Mouse (Mus musculus): ENCODE results near the gene Nrxn3. TPM values are rescaled to one million over a fixed set of nuclear protein-coding genes. Genes with fewer than 3 reads are reported as not detected.

The Nrxn3 gene
- polyA plus RNA-seq, 1 experiment from 2014 or later: 42.5 TPM

- Histone ChIP-seq H3K4me3 (no peak overlapping the region), H3K27ac (replicated peaks) (no peak overlapping the region), H3K4me2 (replicated peaks) (no peak overlapping the region), H3K4me1 (no peaks in the 10 kb centered on the region), H3K27me3 (no peaks in the 10 kb centered on the region), H3K36me3 (no peaks in the 10 kb centered on the region), H3K9me3 (no peaks in the 10 kb centered on the region), H3K9ac (replicated peaks) (no peak overlapping the region)
- peak; percentile 41; the same call in 1 of the 2 replicates for ATAC-seq (ENCODE audit: low FRiP score, low read depth)
- 6% methylated on average over 2 of the region's 2 CpGs for WGBS
Measured at GRCm38 (mm10) chr12:88992141-88992540, 269.5 kb downstream of the Nrxn3 start.

DNA sequence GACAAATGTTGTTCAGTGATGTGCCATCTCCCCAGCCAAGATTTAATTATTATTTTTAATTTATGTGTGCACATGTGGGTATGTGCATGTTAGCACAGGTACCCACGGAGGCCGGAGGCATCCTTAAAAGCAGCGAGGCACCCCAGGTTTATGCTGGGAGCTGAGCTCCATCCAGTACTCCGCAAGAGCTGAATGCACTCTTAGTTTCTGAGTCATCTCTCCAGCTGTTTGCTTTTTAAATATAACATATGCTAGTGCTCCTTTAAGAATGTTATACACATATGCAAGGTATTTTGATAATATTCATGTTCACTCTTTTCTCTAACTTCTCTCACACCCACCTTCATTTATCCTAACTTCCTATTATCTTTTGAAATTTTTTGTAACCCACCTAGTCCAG, 271.1 kb downstream of the Nrxn3 start:
- H3K9ac ChIP-seq (replicated peaks): no peak overlapping the region
- no peak overlapping the region for H3K4me2 ChIP-seq (replicated peaks)
- no peaks in the 10 kb centered on the region for H3K9me3 ChIP-seq
- H3K4me1 ChIP-seq: no peaks in the 10 kb centered on the region
- WGBS: 90% methylated on average over 4 of the region's 4 CpGs
- no peak overlapping the region for H3K4me3 ChIP-seq
- no peaks in the 10 kb centered on the region for H3K36me3 ChIP-seq
- no peaks in the 10 kb centered on the region for H3K27me3 ChIP-seq
- ATAC-seq (ENCODE audit: low FRiP score, low read depth): no peak
- H3K27ac ChIP-seq (replicated peaks): no peak overlapping the region

- H3K9me3 ChIP-seq: no peaks in the 10 kb centered on the region
- H3K9ac ChIP-seq (replicated peaks): no peak overlapping the region
- H3K36me3 ChIP-seq: no peaks in the 10 kb centered on the region
- ATAC-seq (ENCODE audit: low FRiP score, low read depth): no peak
- H3K4me1 ChIP-seq: no peaks in the 10 kb centered on the region
- WGBS: 66% methylated on average over 1 of the region's 1 CpGs
- no peaks in the 10 kb centered on the region for H3K27me3 ChIP-seq
- H3K27ac ChIP-seq (replicated peaks): no peak overlapping the region
- no peak overlapping the region for H3K4me2 ChIP-seq (replicated peaks)
- H3K4me3 ChIP-seq: no peak overlapping the region
Measured at GRCm38 (mm10) chr12:89016436-89016835, 293.8 kb downstream of the Nrxn3 start.

GRCm38 (mm10) chr12:89025180-89025579, 302.5 kb downstream of the Nrxn3 start:
- Histone ChIP-seq H3K9ac (replicated peaks) (no peak overlapping the region), H3K36me3 (no peaks in the 10 kb centered on the region), H3K4me2 (replicated peaks) (no peak overlapping the region), H3K27me3 (no peaks in the 10 kb centered on the region), H3K4me1 (no peaks in the 10 kb centered on the region), H3K27ac (replicated peaks) (no peak overlapping the region), H3K9me3 (no peaks in the 10 kb centered on the region), H3K4me3 (no peak overlapping the region)
- 97% methylated on average over 1 of the region's 1 CpGs for WGBS
- no peak for ATAC-seq (ENCODE audit: low FRiP score, low read depth)

GRCm38 (mm10) chr12:89035984-89036618, 313.4 kb downstream of the Nrxn3 start:
- H3K27ac ChIP-seq (replicated peaks): no peak overlapping the region
- no peaks in the 10 kb centered on the region for H3K27me3 ChIP-seq
- no peak overlapping the region for H3K9ac ChIP-seq (replicated peaks)
- WGBS: 61% methylated on average over 4 of the region's 4 CpGs
- H3K4me1 ChIP-seq: peaks cover 3% of the 10 kb centered on the region; the same call in 1 of the 2 replicates
- H3K36me3 ChIP-seq: no peaks in the 10 kb centered on the region
- no peaks in the 10 kb centered on the region for H3K9me3 ChIP-seq
- no peak overlapping the region for H3K4me2 ChIP-seq (replicated peaks)
- H3K4me3 ChIP-seq: no peak overlapping the region
- ATAC-seq (ENCODE audit: low FRiP score, low read depth): no peak

- H3K9ac ChIP-seq (replicated peaks): no peak overlapping the region
- H3K36me3 ChIP-seq: no peaks in the 10 kb centered on the region
- no peaks in the 10 kb centered on the region for H3K9me3 ChIP-seq
- no peaks in the 10 kb centered on the region for H3K27me3 ChIP-seq
- H3K4me3 ChIP-seq: no peak overlapping the region
- ATAC-seq (ENCODE audit: low FRiP score, low read depth): no peak
- no peak overlapping the region for H3K4me2 ChIP-seq (replicated peaks)
- no peak overlapping the region for H3K27ac ChIP-seq (replicated peaks)
- H3K4me1 ChIP-seq: peaks cover 3% of the 10 kb centered on the region
Measured at GRCm38 (mm10) chr12:89040151-89040550, 317.5 kb downstream of the Nrxn3 start.

GRCm38 (mm10) chr12:89041429-89042107, 318.9 kb downstream of the Nrxn3 start:
- no peak overlapping the region for H3K4me2 ChIP-seq (replicated peaks)
- no peak overlapping the region for H3K4me3 ChIP-seq
- H3K9me3 ChIP-seq: no peaks in the 10 kb centered on the region
- H3K36me3 ChIP-seq: no peaks in the 10 kb centered on the region
- no peaks in the 10 kb centered on the region; the same call in 1 of the 2 replicates for H3K4me1 ChIP-seq
- H3K27me3 ChIP-seq: no peaks in the 10 kb centered on the region
- ATAC-seq (ENCODE audit: low FRiP score, low read depth): peak; percentile 75
- WGBS: 66% methylated on average over 2 of the region's 2 CpGs
- 0 out of 2 replicates have a peak overlapping the region, but pooled peaks have one; percentile 20 for H3K27ac ChIP-seq (replicated peaks)
- H3K9ac ChIP-seq (replicated peaks): no peak overlapping the region

- peak overlapping the region; percentile 49; the same call in 1 of the 2 replicates for H3K27ac ChIP-seq (replicated peaks)
- peak; percentile 60 for ATAC-seq (ENCODE audit: low FRiP score, low read depth)
- WGBS: 36% methylated on average over 3 of the region's 3 CpGs
Measured at GRCm38 (mm10) chr12:89049279-89049678, 326.6 kb downstream of the Nrxn3 start.

DNA sequence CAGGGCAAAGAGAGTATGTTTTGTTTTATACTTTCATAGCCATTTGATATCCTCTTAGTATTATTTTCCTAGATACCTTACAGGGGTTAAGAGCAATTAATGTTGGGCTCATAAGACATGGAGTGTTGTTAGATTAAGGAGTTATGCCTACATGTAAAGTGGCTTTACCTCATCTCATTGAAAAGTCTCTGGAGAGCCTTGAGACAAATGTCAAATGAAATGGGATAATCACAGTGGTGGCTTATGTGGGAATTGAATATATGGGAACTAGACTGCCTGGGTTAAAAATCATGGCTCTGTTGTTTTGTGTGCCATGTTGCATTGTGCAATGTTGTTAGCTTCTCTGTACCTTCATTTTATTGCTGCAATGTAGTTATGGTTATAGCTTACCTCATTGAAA, 327.0 kb downstream of the Nrxn3 start:
- Histone ChIP-seq H3K4me2 (replicated peaks) (no peak overlapping the region), H3K27me3 (no peaks in the 10 kb centered on the region), H3K9me3 (no peaks in the 10 kb centered on the region), H3K4me3 (no peak overlapping the region), H3K9ac (replicated peaks) (no peak overlapping the region), H3K4me1 (peaks cover 8% of the 10 kb centered on the region), H3K36me3 (no peaks in the 10 kb centered on the region), H3K27ac (replicated peaks) (peak overlapping the region; percentile 49; the same call in 1 of the 2 replicates)
- ATAC-seq (ENCODE audit: low FRiP score, low read depth): no peak

More at GRCm38 (mm10) chr12:89049279-89049678, 326.6 kb downstream of the Nrxn3 start:
- no peak overlapping the region for H3K4me2 ChIP-seq (replicated peaks)
- H3K27me3 ChIP-seq: no peaks in the 10 kb centered on the region
- H3K4me3 ChIP-seq: no peak overlapping the region
- no peaks in the 10 kb centered on the region for H3K9me3 ChIP-seq
- H3K9ac ChIP-seq (replicated peaks): no peak overlapping the region
- no peaks in the 10 kb centered on the region for H3K36me3 ChIP-seq
- peaks cover 8% of the 10 kb centered on the region for H3K4me1 ChIP-seq

DNA sequence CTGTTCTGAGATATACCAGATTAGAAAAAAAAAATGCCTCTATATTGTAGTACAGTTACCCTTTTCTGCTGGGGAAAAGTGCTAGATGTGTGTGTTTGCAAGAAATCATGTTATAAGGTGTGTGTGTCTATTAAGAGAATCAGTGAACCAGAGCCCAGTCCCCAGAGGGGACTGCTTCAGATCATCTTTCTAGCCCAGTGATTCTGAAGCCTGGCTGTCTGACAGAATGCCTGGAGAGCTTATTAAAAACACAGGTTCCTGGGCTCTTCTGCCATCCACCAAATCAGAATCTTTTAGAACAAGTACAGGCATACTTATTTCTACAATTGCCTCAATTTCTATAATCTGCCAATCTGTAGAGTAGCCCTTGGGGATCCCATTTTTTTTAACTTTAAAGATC, 349.8 kb downstream of the Nrxn3 start:
- no peaks in the 10 kb centered on the region for H3K36me3 ChIP-seq
- no peak overlapping the region for H3K9ac ChIP-seq (replicated peaks)
- H3K4me1 ChIP-seq: peaks cover 21% of the 10 kb centered on the region
- no peak overlapping the region for H3K4me2 ChIP-seq (replicated peaks)
- no peak overlapping the region for H3K4me3 ChIP-seq
- no peak for ATAC-seq (ENCODE audit: low FRiP score, low read depth)
- no peak overlapping the region for H3K27ac ChIP-seq (replicated peaks)
- H3K9me3 ChIP-seq: no peaks in the 10 kb centered on the region
- no peaks in the 10 kb centered on the region for H3K27me3 ChIP-seq

DNA sequence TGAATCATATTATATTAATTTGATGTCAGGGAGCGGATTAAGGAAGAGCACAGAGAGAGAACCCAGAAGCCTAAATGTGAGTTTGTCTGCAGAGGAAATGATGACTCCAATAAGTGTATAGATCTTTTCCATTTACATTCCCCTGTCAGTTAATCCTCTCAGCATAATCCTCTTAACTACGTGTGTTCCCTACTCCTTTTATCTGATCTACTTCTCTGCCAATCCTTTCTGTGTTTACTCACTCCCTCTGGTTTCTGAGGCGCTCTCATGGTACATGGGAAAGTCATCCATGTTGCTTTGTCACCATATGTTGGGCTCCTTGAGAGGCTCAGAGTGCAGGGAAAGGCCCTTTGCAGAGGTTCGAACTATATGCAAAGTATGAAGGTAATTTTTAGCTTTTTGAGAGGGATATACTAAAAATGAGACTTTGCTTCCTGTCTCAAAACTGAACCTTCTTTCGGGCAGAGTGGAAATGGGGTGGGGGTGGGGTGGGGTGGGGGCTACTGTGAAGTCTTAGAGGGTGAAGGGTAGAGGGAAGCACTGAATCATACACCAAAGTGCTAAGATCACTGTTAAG, 350.6 kb downstream of the Nrxn3 start:
- Histone ChIP-seq H3K4me1 (peaks cover 21% of the 10 kb centered on the region), H3K4me2 (replicated peaks) (no peak overlapping the region), H3K9me3 (no peaks in the 10 kb centered on the region), H3K36me3 (no peaks in the 10 kb centered on the region), H3K4me3 (no peak overlapping the region), H3K9ac (replicated peaks) (no peak overlapping the region), H3K27me3 (no peaks in the 10 kb centered on the region), H3K27ac (replicated peaks) (no peak overlapping the region)
- 31% methylated on average over 5 of the region's 5 CpGs for WGBS
- no peak for ATAC-seq (ENCODE audit: low FRiP score, low read depth)

GRCm38 (mm10) chr12:89074551-89075295, 352.0 kb downstream of the Nrxn3 start:
- peak overlapping the region; percentile 52 for H3K27ac ChIP-seq (replicated peaks)
- peak; percentile 81 for ATAC-seq (ENCODE audit: low FRiP score, low read depth)
- peak overlapping the region; percentile 29 for H3K4me2 ChIP-seq (replicated peaks)
- WGBS: 9% methylated on average over 10 of the region's 10 CpGs
- no peaks in the 10 kb centered on the region for H3K36me3 ChIP-seq
- no peaks in the 10 kb centered on the region for H3K27me3 ChIP-seq
- no peak overlapping the region for H3K4me3 ChIP-seq
- H3K9ac ChIP-seq (replicated peaks): no peak overlapping the region
- H3K9me3 ChIP-seq: no peaks in the 10 kb centered on the region
- H3K4me1 ChIP-seq: peaks cover 21% of the 10 kb centered on the region

All from midbrain, embryonic 12.5 days (tissue).